In genomic region chr19:6925307-6925573, GRCm38 (mm10) we compare ENCODE assay signal across 9 mouse cellular contexts. TPM values are rescaled to one million over a fixed set of nuclear protein-coding genes. Genes with fewer than 3 reads are reported as not detected.
DNase-seq lines count a peak whose midpoint lies in the region; ATAC-seq lines count a peak whose summit lies in the region.
"Had no signal": no experiment of that assay in that cellular context is flagged by ENCODE, and none has a peak within 500 bp of the region (broad histone marks: within the 10 kb centered on the region; RNA-seq: fewer than 3 reads in every experiment).

TSS of gene Catsperz (minus strand) at chr19:6925380.

- WGBS in forebrain, embryonic 12.5 days, result 4% methylated on average over 9 of the region's 9 CpGs

- H3K27me3 ChIP-seq in forebrain, embryonic 12.5 days, result peaks cover 76% of the 10 kb centered on the region

- H3K4me2 ChIP-seq in forebrain, embryonic 12.5 days, result peak within 1 kb of the TSS; percentile 13

- H3K9me3 ChIP-seq in forebrain, embryonic 12.5 days, result 0 out of 2 replicates have a peak, but pooled peaks cover 3% of the 10 kb centered on the region

- no peak for ATAC-seq in forebrain, embryonic 12.5 days (ENCODE audit: low FRiP score)

- no peak within 1 kb of the TSS for H3K27ac ChIP-seq in forebrain, embryonic 12.5 days

- peak within 1 kb of the TSS; percentile 10 for H3K4me3 ChIP-seq in forebrain, embryonic 12.5 days (replicated peaks)

- no peak within 1 kb of the TSS for H3K9ac ChIP-seq in forebrain, embryonic 12.5 days

- peaks cover 31% of the 10 kb centered on the region for H3K4me1 ChIP-seq in forebrain, embryonic 12.5 days

- no peak for DNase-seq in left cerebral cortex, adult 18-20 months (ENCODE audit: low spot score in 2 of 2)
- no peak for DNase-seq in left cerebral cortex, adult 9 months (ENCODE audit: low spot score in 2 of 2)
- DNase-seq in layer of hippocampus, postnatal 25 days (ENCODE audit: extremely low spot score in 1 of 2, low spot score in 1 of 2), result no peak
- peak; percentile 40 for DNase-seq in neural tube, embryonic 10.5 days (ENCODE audit: extremely low spot score, low spot score)
- DNase-seq in thymus, postnatal 25 days, result no peak
- no peak for DNase-seq in right cerebral cortex, postnatal 4 days
- no peak for DNase-seq in thymus, postnatal 0 days (ENCODE audit: low spot score)

- no peaks in the 10 kb centered on the region for H3K36me3 ChIP-seq in forebrain, embryonic 12.5 days (replicated peaks)

RNA-seq across cellular contexts. Expression of gene Catsperz, which starts in this region (rescaled TPM):
- total RNA-seq in left cerebral cortex, adult 18-20 months (2021), result 10 to 100 TPM; 16.9 to 22.5 TPM
- polyA plus RNA-seq in forebrain, embryonic 12.5 days (2016; fragmentation: Nextera tagmentation; extraction: Ambion mirVana), result 0.27 TPM in 1 of 2 replicates, not detected in the other
- 10 to 100 TPM; 11.0 to 12.1 TPM for total RNA-seq in layer of hippocampus, postnatal 25 days (2021)
- polyA plus RNA-seq in thymus, postnatal 0 days (2015; fragmentation: Nextera tagmentation; extraction: Ambion mirVana), result 7.4 and 8.0 TPM in 2 replicates
- total RNA-seq: neutrophil, adult 5-6 weeks had no signal
